Mouse (Mus musculus) embryonic fibroblast, embryonic 13.5 days (primary cell): ENCODE results near the gene Lyve1.

ENCODE experiments used
- CTCF ChIP-seq: IDR thresholded peaks from 2 replicates; pipeline ENCODE4 v1.5.1; 2011; ENCODE audit warnings: mild to moderate bottlenecking, control low read depth, low read length, moderate library complexity, borderline replicate concordance; ENCODE audit not compliant: insufficient read depth
- POLR2A ChIP-seq: IDR thresholded peaks from 2 replicates; pipeline ENCODE4 v1.6.1; 2011; ENCODE audit warnings: low read depth, mild to moderate bottlenecking, control low read depth, low read length, moderate library complexity

DNA sequence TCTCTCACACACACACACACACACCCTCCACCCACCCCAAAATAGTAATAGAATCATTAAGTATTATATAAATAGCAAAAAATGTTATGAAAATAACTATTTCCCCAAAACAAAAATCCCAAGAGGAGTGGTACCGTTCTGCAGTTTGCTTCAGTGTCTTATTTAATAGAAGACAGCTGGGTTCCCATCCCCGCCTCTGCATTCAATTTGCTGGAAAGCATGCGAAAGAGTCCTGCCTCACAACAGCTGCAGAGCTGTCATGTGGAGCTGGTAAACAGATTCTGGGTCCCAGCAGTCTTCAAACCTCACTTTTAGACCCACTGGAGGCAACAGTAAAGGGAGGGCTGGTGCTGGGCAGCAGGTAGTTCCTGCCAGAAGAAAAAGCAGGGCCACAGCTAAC, 54.1 kb downstream of the Lyve1 start:
- no peak for TF ChIP-seq CTCF
- TF ChIP-seq POLR2A = no peak
